Mouse (Mus musculus): ENCODE measurements around the gene Vmn1r91.
"Not testable (repeated sequence)": the region's sequence is repeated elsewhere in the genome, so short reads cannot be mapped to it uniquely, and the experiment has no call there.

DNA sequence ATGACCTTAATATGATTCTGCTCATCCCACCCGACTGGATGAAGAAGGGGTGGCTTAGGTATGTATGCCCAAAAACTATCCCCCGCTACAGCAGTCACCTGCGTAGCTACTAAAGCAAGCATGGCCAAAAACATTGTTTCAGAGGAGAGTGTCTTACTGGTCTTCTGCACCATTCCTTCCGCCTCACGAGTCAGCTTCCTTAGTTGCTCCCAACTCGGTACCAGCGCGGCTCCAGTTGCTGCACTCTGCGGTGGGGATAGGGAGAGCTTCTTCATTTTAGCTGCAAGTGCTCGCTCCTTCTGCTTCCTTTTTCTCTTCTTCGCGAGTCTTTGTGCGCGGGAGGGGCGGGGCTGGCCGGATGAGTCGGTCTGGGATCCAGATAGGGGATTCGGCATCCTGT is 21.4 kb upstream of the Vmn1r91 start:
- TF ChIP-seq POLR2A (IDR thresholded peaks at IDR 0.05; ENCODE audit: borderline replicate concordance, extremely low read depth, insufficient read depth, insufficient read length, poor library complexity, severe bottlenecking); CTCF (IDR thresholded peaks at IDR 0.05; ENCODE audit: borderline replicate concordance, extremely low read depth, insufficient read depth, insufficient read length): not testable (repeated sequence)
